Mouse (Mus musculus) intestine, postnatal 0 days (tissue): Measurements from ENCODE around the gene Dph6. TPM values are rescaled to one million over a fixed set of nuclear protein-coding genes. Genes with fewer than 3 reads are reported as not detected.

Source experiments
- ATAC-seq: fragments of 200-750 bp; cut with Nextera tagmentation; 2 replicates; pipeline ENCODE4 v1.8.0; 2017; ENCODE audit warnings: mild to moderate bottlenecking, moderate TSS enrichment, moderate library complexity
- H3K27ac ChIP-seq: fragments of 300-500 bp; sonication (generic); 2 replicates; pipeline ENCODE4 v1.5.1; 2014; ENCODE audit warnings: mild to moderate bottlenecking, low read depth, low read length, moderate library complexity
- H3K27me3 ChIP-seq: fragments of 300-500 bp; sonication (generic); replicated peaks from 2 replicates; pipeline ENCODE4 v1.6.1; 2014; ENCODE audit warnings: low read length, mixed read lengths; ENCODE audit not compliant: control insufficient read depth, insufficient read depth
- H3K36me3 ChIP-seq: fragments of 300-500 bp; sonication (generic); 2 replicates; pipeline ENCODE4 v1.6.1; 2014; ENCODE audit warnings: mild to moderate bottlenecking, moderate library complexity; ENCODE audit not compliant: control insufficient read depth, insufficient read depth
- H3K4me1 ChIP-seq: fragments of 300-500 bp; sonication (generic); replicated peaks from 2 replicates; pipeline ENCODE4 v1.6.1; 2014; ENCODE audit warnings: antibody characterized with exemption, low read length, mixed read lengths; ENCODE audit not compliant: control insufficient read depth, insufficient read depth
- H3K4me2 ChIP-seq: fragments of 300-500 bp; sonication (generic); replicated peaks from 2 replicates; pipeline ENCODE4 v1.6.1; 2014; ENCODE audit warnings: low read depth, mild to moderate bottlenecking, moderate library complexity
- H3K4me3 ChIP-seq: fragments of 300-500 bp; sonication (generic); 2 replicates; pipeline ENCODE4 v1.5.1; 2014; ENCODE audit warnings: low read depth, low read length
- H3K9ac ChIP-seq: fragments of 300-500 bp; sonication (generic); 2 replicates; pipeline ENCODE4 v1.6.1; 2014; ENCODE audit warnings: mild to moderate bottlenecking, low read depth, low read length
- H3K9me3 ChIP-seq: fragments of 300-500 bp; sonication (generic); 2 replicates; pipeline ENCODE4 v1.6.1; 2016; ENCODE audit warnings: mixed run types; ENCODE audit not compliant: control insufficient read depth
- CTCF ChIP-seq: sonication (generic); IDR thresholded peaks from 2 replicates; pipeline ENCODE4 v1.5.1; 2016; ENCODE audit warnings: low read depth, mild to moderate bottlenecking, control low read depth, antibody characterized with exemption, moderate library complexity
- WGBS: fragments of 180-500 bp; shearing (Covaris S2); extraction: QIAGEN DNeasy Blood & Tissue Kit; methylation state at CpG from one replicate; pipeline ENCODE4 v1.1.7; 2014; 5-methylcytosine and 5-hydroxymethylcytosine counted together
- polyA plus RNA-seq: library from polyadenylated mRNA; unstranded; fragments of >200 nt; fragmentation: Nextera tagmentation; extraction: Ambion mirVana; gene quantifications from 2 replicates; pipeline ENCODE4 v1.2.1, GENCODE M21; 2015

The Dph6 gene
- polyA plus RNA-seq, 1 experiment from 2014 or later = 7.3 TPM

GRCm38 (mm10) chr2:114543000-114543622 is 111.7 kb downstream of the Dph6 start:
- Histone ChIP-seq H3K4me3 (no peak overlapping the region), H3K4me2 (no peak overlapping the region), H3K9me3 (no peaks in the 10 kb centered on the region), H3K27me3 (no peaks in the 10 kb centered on the region), H3K36me3 (no peaks in the 10 kb centered on the region), H3K27ac (no peak overlapping the region), H3K4me1 (no peaks in the 10 kb centered on the region), H3K9ac (no peak overlapping the region)
- WGBS = 84% methylated on average over 2 of the region's 2 CpGs
- no peak for ATAC-seq
- no peak for TF ChIP-seq CTCF

- Histone ChIP-seq H3K36me3 (no peaks in the 10 kb centered on the region), H3K9ac (no peak overlapping the region), H3K4me3 (no peak overlapping the region), H3K4me2 (no peak overlapping the region), H3K9me3 (no peaks in the 10 kb centered on the region), H3K27me3 (no peaks in the 10 kb centered on the region), H3K4me1 (no peaks in the 10 kb centered on the region), H3K27ac (no peak overlapping the region)
- WGBS = 86% methylated on average over 2 of the region's 2 CpGs
- ATAC-seq = no peak
- no peak for TF ChIP-seq CTCF
These were observed 112.4 kb downstream of the Dph6 start for GRCm38 (mm10) chr2:114542325-114542724.

- TF ChIP-seq CTCF = no peak
- 92% methylated on average over 6 of the region's 6 CpGs for WGBS
- Histone ChIP-seq H3K27me3 (no peaks in the 10 kb centered on the region), H3K27ac (no peak overlapping the region), H3K4me2 (no peak overlapping the region), H3K4me3 (no peak overlapping the region), H3K36me3 (no peaks in the 10 kb centered on the region), H3K9me3 (no peaks in the 10 kb centered on the region), H3K9ac (no peak overlapping the region), H3K4me1 (no peaks in the 10 kb centered on the region)
- no peak for ATAC-seq
These were observed 114.3 kb downstream of the Dph6 start for GRCm38 (mm10) chr2:114540416-114540815.

- no peak overlapping the region for H3K4me2 ChIP-seq
- no peak for TF ChIP-seq CTCF
- no peak overlapping the region for H3K4me3 ChIP-seq
- no peaks in the 10 kb centered on the region for H3K9me3 ChIP-seq
- no peak for ATAC-seq
- no peaks in the 10 kb centered on the region for H3K4me1 ChIP-seq
- WGBS = 54% methylated on average over 1 of the region's 1 CpGs
- H3K27me3 ChIP-seq = no peaks in the 10 kb centered on the region
- no peaks in the 10 kb centered on the region for H3K36me3 ChIP-seq
- no peak overlapping the region for H3K9ac ChIP-seq
- H3K27ac ChIP-seq = no peak overlapping the region
These were observed 118.7 kb downstream of the Dph6 start for GRCm38 (mm10) chr2:114536032-114536431.

- no peak for TF ChIP-seq CTCF
- WGBS = 81% methylated on average over 5 of the region's 5 CpGs
- Histone ChIP-seq H3K4me1 (no peaks in the 10 kb centered on the region), H3K27me3 (no peaks in the 10 kb centered on the region), H3K9ac (no peak overlapping the region), H3K4me3 (no peak overlapping the region), H3K9me3 (no peaks in the 10 kb centered on the region), H3K27ac (no peak overlapping the region), H3K36me3 (no peaks in the 10 kb centered on the region), H3K4me2 (no peak overlapping the region)
- ATAC-seq = no peak
These were observed 123.6 kb downstream of the Dph6 start for GRCm38 (mm10) chr2:114531010-114531756.

- Histone ChIP-seq H3K4me2 (no peak overlapping the region), H3K27ac (no peak overlapping the region), H3K4me3 (no peak overlapping the region), H3K9ac (no peak overlapping the region), H3K27me3 (no peaks in the 10 kb centered on the region), H3K4me1 (no peaks in the 10 kb centered on the region), H3K9me3 (no peaks in the 10 kb centered on the region), H3K36me3 (no peaks in the 10 kb centered on the region)
- WGBS = 80% methylated on average over 5 of the region's 5 CpGs
- ATAC-seq = no peak
- no peak for TF ChIP-seq CTCF
These were observed 134.3 kb downstream of the Dph6 start for GRCm38 (mm10) chr2:114520414-114520813.
